Mouse (Mus musculus) regulatory T cell (primary cell): ENCODE results near the gene Ddi2.

Experiments
- in situ Hi-C: fragments of 300-600 bp; cut with MboI, MseI; formaldehyde crosslinking; loops from one replicate; pipeline ENCODE4 v1.15.1; 2025; ENCODE audit warnings: high pct_unique_total_duplicates

Gene Ddi2

GRCm38 (mm10) chr4:141655908-141656608 is 67.2 kb downstream of the Ddi2 start:
- in situ Hi-C loops, result loop anchor here (10.0 kb wide), 1 partner anchor 1759 kb away; the partner anchor contains the start of gene Pramef8

GRCm38 (mm10) chr4:141654509-141654908 is 68.7 kb downstream of the Ddi2 start:
- in situ Hi-C loops, result loop anchor here (10.0 kb wide), 1 partner anchor 1760 kb away; the partner anchor contains the start of gene Pramef8

GRCm38 (mm10) chr4:141653813-141654212 is 69.4 kb downstream of the Ddi2 start:
- in situ Hi-C loops, result loop anchor here (10.0 kb wide), 1 partner anchor 1761 kb away; the partner anchor contains the start of gene Pramef8

GRCm38 (mm10) chr4:141653044-141653443 is 70.2 kb downstream of the Ddi2 start:
- in situ Hi-C loops, result loop anchor here (10.0 kb wide), 1 partner anchor 1762 kb away; the partner anchor contains the start of gene Pramef8

- in situ Hi-C loops, result loop anchor here (10.0 kb wide), 1 partner anchor 1763 kb away; the partner anchor contains the start of gene Pramef8
Observed at GRCm38 (mm10) chr4:141651944-141652343, 71.3 kb downstream of the Ddi2 start.

GRCm38 (mm10) chr4:141651286-141651685 is 71.9 kb downstream of the Ddi2 start:
- in situ Hi-C loops, result loop anchor here (10.0 kb wide), 1 partner anchor 1764 kb away; the partner anchor contains the start of gene Pramef8

- in situ Hi-C loops, result no loop called here
Observed at GRCm38 (mm10) chr4:141649244-141649643, 74.0 kb downstream of the Ddi2 start.

- in situ Hi-C loops, result no loop called here
Observed at GRCm38 (mm10) chr4:141648262-141648661, 75.0 kb downstream of the Ddi2 start.

- in situ Hi-C loops, result no loop called here
Observed at GRCm38 (mm10) chr4:141647187-141647586, 76.0 kb downstream of the Ddi2 start.

- in situ Hi-C loops, result no loop called here
Observed at GRCm38 (mm10) chr4:141645988-141646387, 77.2 kb downstream of the Ddi2 start.

- in situ Hi-C loops, result no loop called here
Observed at GRCm38 (mm10) chr4:141643118-141643855, 79.9 kb downstream of the Ddi2 start.

- in situ Hi-C loops, result no loop called here
Observed at GRCm38 (mm10) chr4:141641961-141642811, 81.0 kb downstream of the Ddi2 start.

- in situ Hi-C loops, result no loop called here
Observed at GRCm38 (mm10) chr4:141641353-141641771, 81.9 kb downstream of the Ddi2 start.

- in situ Hi-C loops, result no loop called here
Observed at GRCm38 (mm10) chr4:141639474-141639873, 83.7 kb downstream of the Ddi2 start.

- in situ Hi-C loops, result no loop called here
Observed at GRCm38 (mm10) chr4:141636693-141637092, 86.5 kb downstream of the Ddi2 start.

- in situ Hi-C loops, result no loop called here
Observed at GRCm38 (mm10) chr4:141635991-141636390, 87.2 kb downstream of the Ddi2 start.

GRCm38 (mm10) chr4:141632111-141632873 is 90.9 kb downstream of the Ddi2 start:
- in situ Hi-C loops, result no loop called here

GRCm38 (mm10) chr4:141631250-141631649 is 92.0 kb downstream of the Ddi2 start:
- in situ Hi-C loops, result no loop called here

- in situ Hi-C loops, result no loop called here
Observed at GRCm38 (mm10) chr4:141630021-141630420, 93.2 kb downstream of the Ddi2 start.

GRCm38 (mm10) chr4:141628661-141629060 is 94.6 kb downstream of the Ddi2 start:
- in situ Hi-C loops, result no loop called here
